Mouse (Mus musculus) spleen, postnatal 36 days (tissue): ENCODE results near the gene Syngr4.
"Not testable (repeated sequence)": the region's sequence is repeated elsewhere in the genome, so short reads cannot be mapped to it uniquely, and the experiment has no call there.

Source experiments
- DNase-seq, 2 experiments: peaks; one replicate each; pipeline ENCODE4 v3.0.0; 2022; ENCODE audit warnings: low spot score in 2 of 2, mixed read lengths in 1 of 2

The Syngr4 gene

GRCm38 (mm10) chr7:45916056-45917003, 19.8 kb upstream of the Syngr4 start:
- DNase-seq, result peak; percentile 82 to 87

- no peak for DNase-seq
Observed at GRCm38 (mm10) chr7:45915011-45915410, 18.5 kb upstream of the Syngr4 start.

GRCm38 (mm10) chr7:45914067-45914466, 17.6 kb upstream of the Syngr4 start:
- no peak for DNase-seq

- DNase-seq, result no peak
Observed at GRCm38 (mm10) chr7:45909145-45909544, 12.6 kb upstream of the Syngr4 start.

GRCm38 (mm10) chr7:45908384-45908783, 11.9 kb upstream of the Syngr4 start:
- DNase-seq, result no peak

- no peak for DNase-seq
Observed at GRCm38 (mm10) chr7:45906622-45907021, 10.1 kb upstream of the Syngr4 start.

- DNase-seq, result no peak
Observed at GRCm38 (mm10) chr7:45902481-45903002, 6.0 kb upstream of the Syngr4 start.

GRCm38 (mm10) chr7:45901562-45901961, 5.0 kb upstream of the Syngr4 start:
- DNase-seq, result no peak

- peak; percentile 50 to 68 for DNase-seq
Observed at GRCm38 (mm10) chr7:45898125-45898524, 1.6 kb upstream of the Syngr4 start.

- DNase-seq, result peak; percentile 42 to 63
Observed at GRCm38 (mm10) chr7:45897258-45897757, 794 bp upstream of the Syngr4 start.

- DNase-seq, result no peak
Observed at GRCm38 (mm10) chr7:45895931-45896516, 490 bp downstream of the Syngr4 start.

GRCm38 (mm10) chr7:45892651-45893050, 3.9 kb downstream of the Syngr4 start:
- DNase-seq, result no peak

GRCm38 (mm10) chr7:45887246-45887645, 9.3 kb downstream of the Syngr4 start:
- no peak for DNase-seq

- no peak for DNase-seq
Observed at GRCm38 (mm10) chr7:45881011-45881410, 15.5 kb downstream of the Syngr4 start.

GRCm38 (mm10) chr7:45880531-45880930, 16.0 kb downstream of the Syngr4 start:
- no peak for DNase-seq

- DNase-seq, result not testable (repeated sequence)
Observed at GRCm38 (mm10) chr7:45878278-45878677, 18.2 kb downstream of the Syngr4 start, which contains the start of gene Grin2d. Grin2d (minus strand) TSS chr7:45878378.

GRCm38 (mm10) chr7:45876895-45877294, 19.6 kb downstream of the Syngr4 start:
- DNase-seq, result peak in 1 of 2 experiments; percentile 13

- DNase-seq, result peak; percentile 33 to 48
Observed at GRCm38 (mm10) chr7:45873061-45873947, 23.2 kb downstream of the Syngr4 start.

- DNase-seq, result peak; percentile 85 to 88
Observed at GRCm38 (mm10) chr7:45872624-45873023, 23.9 kb downstream of the Syngr4 start, which contains the start of gene Kdelr1. Kdelr1 (plus strand) TSS chr7:45872772.

GRCm38 (mm10) chr7:45870282-45871058, 26.0 kb downstream of the Syngr4 start:
- peak; percentile 12 to 13 for DNase-seq
